Mouse (Mus musculus): ENCODE data around the gene Olfr64. TPM values are rescaled to one million over a fixed set of nuclear protein-coding genes. Genes with fewer than 3 reads are reported as not detected.

The Olfr64 gene
- not detected for total RNA-seq (2021)
- long read RNA-seq, experiment 1, result 0 reads
- long read RNA-seq, experiment 2, result 0 reads

DNA sequence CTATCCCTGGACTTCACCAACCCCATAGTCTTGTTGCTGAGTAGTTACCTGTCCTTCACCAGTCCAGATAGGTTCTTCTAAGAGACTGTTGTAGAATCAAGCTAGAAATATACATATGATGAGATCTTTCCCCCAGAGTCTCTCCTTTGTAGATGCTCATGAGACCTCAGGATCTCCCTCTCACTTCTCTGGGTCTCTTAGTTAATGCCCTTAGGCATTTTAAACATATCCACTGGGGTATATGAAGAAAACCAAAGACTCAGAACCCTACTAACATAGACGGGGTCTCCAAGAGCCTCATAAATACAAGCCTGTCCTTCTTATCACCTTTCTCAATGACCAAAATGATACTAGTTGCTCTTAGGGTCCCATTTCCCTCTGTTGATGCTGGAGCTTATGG lies at the start of gene Olfr64:
TSS of gene Olfr64 (minus strand) at position 101 of the 400 bp plus-strand sequence.
- DNase-seq (ENCODE audit: low spot score in 2 of 2), result no peak

DNA sequence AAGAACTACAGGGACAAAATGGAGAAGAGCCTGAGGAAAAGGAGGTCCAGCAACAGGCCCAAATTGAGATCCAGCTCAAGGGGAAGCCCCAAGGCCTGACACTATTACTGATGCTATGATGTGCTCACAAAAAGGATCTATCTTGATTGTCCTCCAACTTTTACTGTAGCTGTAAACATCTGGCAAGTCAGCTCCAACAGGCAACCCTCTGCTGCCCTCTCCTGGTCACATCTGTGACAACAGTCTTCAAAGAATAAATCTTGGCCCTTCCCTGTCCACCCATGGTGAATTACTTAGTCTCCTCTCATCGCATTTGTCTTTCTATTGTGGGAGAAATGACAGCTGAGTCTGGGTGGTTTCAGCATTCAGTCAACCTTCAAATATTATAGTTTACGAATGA lies 48.4 kb upstream of the Olfr64 start:
- DNase-seq (ENCODE audit: low spot score in 2 of 2), result no peak

DNA sequence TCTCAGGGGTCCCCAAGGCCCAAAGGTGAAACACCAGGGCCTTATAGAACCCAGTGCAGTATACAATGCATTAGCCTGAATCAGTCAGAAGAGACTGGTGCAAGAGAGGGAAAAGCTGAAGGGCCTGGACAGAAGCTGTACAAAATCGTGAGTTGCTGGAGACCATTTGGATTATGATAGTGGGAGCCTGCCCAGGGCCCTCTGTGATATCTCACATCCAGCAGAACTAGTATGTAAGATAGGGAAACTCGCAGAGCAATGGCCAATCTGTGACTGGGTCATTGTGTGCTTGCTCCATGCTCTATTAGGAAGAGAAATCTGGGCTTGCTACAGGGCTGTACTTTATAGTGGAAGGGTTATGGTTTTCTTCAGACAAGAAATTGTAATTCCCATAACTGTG lies 40.0 kb upstream of the Olfr64 start, which contains the start of gene Olfr632:
TSS of gene Olfr632 (plus strand) at position 84 of the 400 bp plus-strand sequence.
- no peak for DNase-seq (ENCODE audit: low spot score in 2 of 2)

- DNase-seq (ENCODE audit: low spot score in 2 of 2), result no peak
Observed at GRCm38 (mm10) chr7:103928525-103928924, 34.2 kb upstream of the Olfr64 start, which contains the start of gene Olfr631. TSS of gene Olfr631 (plus strand) at chr7:103928825.

DNA sequence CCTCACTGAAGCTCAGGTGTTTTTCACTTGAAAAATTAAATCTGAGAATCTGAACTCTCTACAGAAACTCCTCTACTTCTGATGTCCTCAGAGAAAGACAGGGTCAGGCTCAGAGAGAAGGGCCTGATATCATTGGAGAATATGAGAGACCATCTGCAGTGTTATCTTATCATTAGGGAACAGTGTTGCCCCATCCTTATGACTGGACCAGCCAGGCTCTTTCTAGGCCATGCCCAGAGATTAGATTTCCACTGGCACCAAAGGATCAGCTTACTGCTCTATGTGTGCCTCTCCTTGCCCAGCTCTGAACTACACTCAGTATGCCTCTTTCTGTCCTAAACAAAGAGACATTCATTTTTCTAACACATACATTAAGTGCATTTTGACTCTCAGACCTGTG lies 21.1 kb upstream of the Olfr64 start:
- no peak for DNase-seq (ENCODE audit: low spot score in 2 of 2)

GRCm38 (mm10) chr7:103912969-103913511 lies 18.8 kb upstream of the Olfr64 start:
- no peak for DNase-seq (ENCODE audit: low spot score in 2 of 2)

- DNase-seq (ENCODE audit: low spot score in 2 of 2), result no peak
Observed at GRCm38 (mm10) chr7:103910047-103910446, 15.8 kb upstream of the Olfr64 start.

DNA sequence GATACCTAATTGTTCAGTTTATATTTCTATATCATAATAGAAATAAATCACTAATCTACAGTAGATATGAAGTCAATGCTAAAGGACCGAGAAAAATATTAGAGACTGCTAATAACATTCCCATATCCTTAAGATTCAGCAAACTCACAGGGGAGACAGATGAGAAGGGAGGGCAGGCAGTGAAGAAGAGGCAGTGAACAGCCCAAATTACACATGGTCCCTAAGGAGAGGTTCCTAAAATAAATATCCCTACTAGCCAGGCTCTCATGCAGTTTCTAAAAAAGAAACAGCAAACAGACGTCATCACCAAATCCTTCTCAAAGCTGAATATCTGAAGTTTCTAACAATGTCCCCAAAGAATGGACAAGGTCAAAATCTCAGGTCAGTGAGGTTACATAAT lies 8.9 kb upstream of the Olfr64 start, which contains the start of gene Olfr65:
TSS of gene Olfr65 (plus strand) at position 301 of the 400 bp plus-strand sequence.
- no peak for DNase-seq (ENCODE audit: low spot score in 2 of 2)

GRCm38 (mm10) chr7:103886152-103886551 lies 8.1 kb downstream of the Olfr64 start, which contains the start of gene Olfr66:
TSS of gene Olfr66 (minus strand) at chr7:103886252.
- no peak for DNase-seq (ENCODE audit: low spot score in 2 of 2)

GRCm38 (mm10) chr7:103877093-103877492 lies 17.2 kb downstream of the Olfr64 start:
- no peak for DNase-seq (ENCODE audit: low spot score in 2 of 2)

DNA sequence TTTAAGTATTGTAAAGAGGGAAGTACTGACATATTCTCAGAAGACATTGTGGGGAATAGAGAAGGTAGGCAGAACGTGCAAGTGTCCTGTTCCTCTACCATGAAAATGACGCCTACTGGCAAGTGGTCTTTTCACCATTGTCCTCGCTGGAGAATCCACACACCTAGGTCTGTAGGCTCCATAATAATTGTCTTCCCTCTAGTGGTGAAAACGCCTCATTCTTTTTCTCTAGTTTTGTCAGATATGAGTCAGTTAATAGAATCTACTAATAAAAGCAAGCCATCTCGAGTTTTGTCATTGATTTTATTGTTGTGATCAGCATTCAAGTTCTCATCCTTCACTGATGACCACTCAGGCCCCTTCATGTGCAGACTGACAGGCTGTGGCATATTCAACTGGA lies 19.8 kb downstream of the Olfr64 start:
- DNase-seq (ENCODE audit: low spot score in 2 of 2), result no peak

- no peak for DNase-seq (ENCODE audit: low spot score in 2 of 2)
Observed at GRCm38 (mm10) chr7:103873064-103873463, 21.2 kb downstream of the Olfr64 start.

- no peak for DNase-seq (ENCODE audit: low spot score in 2 of 2)
Observed at GRCm38 (mm10) chr7:103870667-103871066, 23.6 kb downstream of the Olfr64 start.

- DNase-seq (ENCODE audit: low spot score in 2 of 2), result no peak
Observed at GRCm38 (mm10) chr7:103865716-103866115, 28.6 kb downstream of the Olfr64 start.

GRCm38 (mm10) chr7:103861531-103861930 lies 32.8 kb downstream of the Olfr64 start:
- DNase-seq (ENCODE audit: low spot score in 2 of 2), result no peak

DNA sequence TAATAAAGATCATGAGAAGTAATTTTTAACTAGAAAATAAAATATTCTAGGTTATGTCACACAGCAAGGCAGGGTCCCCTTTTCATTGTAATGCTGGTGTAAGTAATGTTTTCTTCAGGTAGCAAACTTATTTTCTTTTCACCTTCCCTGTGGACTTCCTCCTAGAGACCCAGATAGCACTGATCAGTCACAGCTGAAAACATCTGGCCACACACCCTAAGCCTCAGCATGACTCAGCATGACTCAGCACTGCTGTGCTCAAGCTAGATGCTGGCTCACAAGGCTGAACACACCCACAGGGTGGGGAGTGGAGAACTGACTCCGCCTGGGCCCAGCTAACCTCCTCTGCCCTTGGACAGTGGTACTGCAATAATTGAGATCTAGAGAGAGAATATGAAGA lies 33.4 kb downstream of the Olfr64 start:
- DNase-seq (ENCODE audit: low spot score in 2 of 2), result peak in 1 of 2 experiments; percentile 16

DNA sequence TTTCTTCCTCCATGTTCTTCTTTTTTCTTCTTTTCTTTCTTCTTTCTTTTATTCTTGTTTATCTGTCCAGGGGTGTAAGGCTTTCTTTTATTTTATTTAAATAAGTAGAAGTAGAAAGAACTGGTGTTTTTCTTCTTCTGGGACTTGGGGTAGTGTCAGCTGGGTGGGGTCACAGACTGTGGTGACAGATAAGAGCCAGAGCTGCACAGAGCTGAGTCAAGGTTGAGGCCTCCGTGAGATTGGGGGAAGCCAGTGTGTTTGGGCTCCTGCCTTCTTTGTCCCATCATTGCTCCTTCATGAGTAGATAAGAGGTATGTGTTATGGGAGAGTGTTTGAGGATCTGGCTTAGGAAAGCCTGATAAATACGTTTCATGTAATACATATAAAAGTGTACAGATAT lies 35.2 kb downstream of the Olfr64 start:
- no peak for DNase-seq (ENCODE audit: low spot score in 2 of 2)

DNA sequence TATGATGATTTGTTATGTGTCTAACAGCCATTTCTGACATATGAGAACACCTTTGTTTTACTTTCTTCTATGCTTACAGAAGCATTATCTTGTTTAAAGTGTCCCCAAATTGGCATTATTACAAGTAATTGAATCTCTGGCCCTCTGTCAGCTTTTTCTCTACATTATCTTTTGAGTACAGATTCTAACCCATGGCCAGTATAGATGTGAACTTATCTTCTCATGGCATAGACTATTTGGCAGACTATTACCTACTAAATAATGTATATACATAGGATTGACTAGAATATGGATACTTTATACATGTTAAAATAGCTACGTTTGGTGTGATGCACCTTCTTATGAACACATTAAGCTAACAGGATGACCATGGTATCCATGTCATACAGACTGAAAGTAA lies 39.6 kb downstream of the Olfr64 start:
- DNase-seq (ENCODE audit: low spot score in 2 of 2), result no peak

- no peak for DNase-seq (ENCODE audit: low spot score in 2 of 2)
Observed at GRCm38 (mm10) chr7:103853090-103853489, 41.2 kb downstream of the Olfr64 start, which contains the start of gene Hbb-y. TSS of gene Hbb-y (minus strand) at chr7:103853216.

- DNase-seq (ENCODE audit: low spot score in 2 of 2), result no peak
Observed at GRCm38 (mm10) chr7:103844525-103845325, 49.6 kb downstream of the Olfr64 start.

DNA sequence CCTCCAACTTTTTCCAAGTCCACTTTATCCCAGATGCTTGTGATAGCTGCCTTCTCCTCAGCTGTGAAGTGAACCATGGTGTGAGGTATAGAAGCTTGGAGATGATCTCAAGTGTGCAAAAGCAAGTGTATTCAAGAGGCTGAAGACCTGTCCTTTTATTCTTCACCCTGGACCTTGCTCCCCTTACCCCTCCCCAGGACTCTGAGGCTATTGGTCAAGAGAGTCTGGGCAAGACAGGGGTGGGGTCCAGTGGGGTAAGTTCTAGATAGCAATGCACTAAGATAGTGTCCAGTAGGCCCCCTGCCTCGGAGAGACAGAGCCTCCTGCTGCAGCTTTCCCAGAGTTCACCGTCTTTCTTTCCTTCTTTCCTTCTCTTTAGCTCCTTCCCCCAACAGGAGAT lies 51.3 kb downstream of the Olfr64 start, which contains the start of gene Hbb-bh1:
TSS of gene Hbb-bh1 (minus strand) at position 131 of the 400 bp plus-strand sequence.
- no peak for DNase-seq (ENCODE audit: low spot score in 2 of 2)

- no peak for DNase-seq (ENCODE audit: low spot score in 2 of 2)
Observed at GRCm38 (mm10) chr7:103840268-103840667, 54.0 kb downstream of the Olfr64 start, which contains the start of gene Hbb-bh2. TSS of gene Hbb-bh2 (minus strand) at chr7:103840520.

Measured in adrenal gland, postnatal 4 days (tissue).